Mouse (Mus musculus) embryonic fibroblast, embryonic 13.5 days (primary cell): Measurements from ENCODE around the gene Fkbpl.

ENCODE experiments used
- CTCF ChIP-seq: IDR thresholded peaks from 2 replicates; pipeline ENCODE4 v1.5.1; 2011; ENCODE audit warnings: mild to moderate bottlenecking, control low read depth, low read length, moderate library complexity, borderline replicate concordance; ENCODE audit not compliant: insufficient read depth
- POLR2A ChIP-seq: IDR thresholded peaks from 2 replicates; pipeline ENCODE4 v1.6.1; 2011; ENCODE audit warnings: low read depth, mild to moderate bottlenecking, control low read depth, low read length, moderate library complexity

DNA sequence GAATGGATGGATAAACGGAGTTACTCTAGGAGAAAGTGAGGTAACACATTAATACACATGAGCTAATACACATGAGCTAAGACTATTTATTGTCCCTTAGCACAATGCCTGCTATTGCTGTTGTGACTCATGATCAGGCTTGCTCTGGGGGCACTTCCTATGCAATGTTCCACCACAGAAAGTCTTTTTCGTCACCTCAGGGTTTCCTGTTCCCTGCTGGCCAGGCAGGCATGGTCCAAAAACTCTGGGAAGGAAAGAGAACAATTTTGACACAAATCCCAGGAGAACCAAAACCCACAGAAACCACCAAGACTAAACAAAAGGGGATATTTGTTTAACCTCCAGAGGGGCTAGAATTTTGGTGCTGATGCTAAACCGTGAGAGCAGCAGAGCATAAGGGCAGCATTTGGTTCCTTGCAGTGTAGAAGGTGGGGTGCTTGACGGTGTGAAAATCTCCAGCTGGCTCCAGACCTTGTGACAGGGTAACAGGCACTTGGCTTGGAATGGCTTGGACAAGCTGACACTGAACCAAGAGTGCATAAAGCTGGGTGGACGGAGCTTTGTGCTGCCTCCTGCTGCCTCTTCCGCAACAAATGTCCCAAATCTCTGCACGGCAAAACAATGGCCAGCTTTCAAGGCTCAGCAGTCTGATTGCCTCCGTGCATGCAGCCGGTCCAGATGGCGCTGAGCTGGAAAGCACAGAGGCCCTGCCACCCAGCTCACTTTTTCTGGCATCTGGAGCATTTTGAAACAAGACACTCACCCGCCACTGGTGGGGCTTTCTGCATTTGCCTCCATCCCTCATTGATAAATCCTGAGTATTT is 3.6 kb upstream of the Fkbpl start:
- TF ChIP-seq CTCF, result no peak
- no peak for TF ChIP-seq POLR2A
